Mouse (Mus musculus) ovary, adult 18-20 months (tissue): ENCODE data around the gene Sestd1.

Source experiments
- DNase-seq: peaks from one replicate; pipeline ENCODE4 v3.0.0; 2022; ENCODE audit warnings: low spot score, mixed read lengths

The Sestd1 gene

DNA sequence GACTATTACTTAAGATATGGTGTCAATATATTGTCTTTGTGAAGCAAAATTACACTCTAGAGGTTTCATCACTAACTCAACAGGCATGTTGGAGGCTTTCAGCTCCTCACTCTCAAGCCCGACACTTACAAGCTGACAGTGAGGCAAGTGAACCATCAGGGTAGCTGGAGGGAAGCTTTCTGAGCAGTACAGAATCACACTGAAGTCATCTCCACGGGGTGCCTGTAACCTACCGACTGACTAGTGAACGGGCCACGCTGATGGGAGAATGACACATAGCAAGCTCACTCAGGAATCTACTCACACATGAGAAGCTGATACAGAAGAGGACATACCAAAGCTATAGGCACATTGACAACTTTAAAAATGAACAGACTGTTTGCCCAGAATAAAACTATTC lies 67.5 kb downstream of the Sestd1 start:
- DNase-seq, result no peak

DNA sequence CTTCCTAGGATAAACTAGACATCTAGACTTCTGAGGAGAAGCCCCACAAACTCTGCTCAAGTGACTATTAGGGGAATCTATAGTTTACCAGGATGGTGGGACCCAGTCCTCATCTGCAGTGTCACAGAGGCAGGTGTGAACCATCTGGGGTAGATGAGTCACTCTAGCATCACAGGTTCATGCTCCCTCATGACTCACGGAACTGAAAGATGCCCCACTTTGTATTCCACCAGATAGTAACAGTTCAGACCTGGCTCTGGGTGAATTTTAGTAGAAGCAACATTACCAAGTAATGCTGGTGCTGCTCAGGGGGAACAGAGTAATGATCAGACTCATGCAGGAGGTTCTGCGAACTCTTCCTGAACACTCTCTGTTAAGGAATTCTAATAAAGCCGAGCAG lies 73.4 kb downstream of the Sestd1 start:
- no peak for DNase-seq

DNA sequence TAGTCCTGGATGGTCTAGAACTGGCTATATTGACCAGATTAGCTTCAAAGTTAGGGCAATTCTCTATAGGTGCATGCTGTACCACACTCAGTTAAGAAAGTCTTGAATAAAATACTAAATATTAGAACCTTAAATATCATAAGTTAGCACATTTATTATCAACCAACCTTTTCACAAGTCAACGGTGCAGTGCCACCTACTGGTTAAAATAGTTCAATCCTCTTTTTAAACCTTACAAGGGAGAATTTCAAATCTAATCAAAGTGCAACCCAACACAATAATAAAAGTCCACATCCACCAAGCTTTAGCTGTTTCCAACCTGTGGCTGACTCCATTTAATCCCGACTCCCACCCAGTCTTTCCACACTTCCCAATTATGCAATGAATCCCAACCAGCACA lies 76.5 kb downstream of the Sestd1 start:
- DNase-seq, result no peak

DNA sequence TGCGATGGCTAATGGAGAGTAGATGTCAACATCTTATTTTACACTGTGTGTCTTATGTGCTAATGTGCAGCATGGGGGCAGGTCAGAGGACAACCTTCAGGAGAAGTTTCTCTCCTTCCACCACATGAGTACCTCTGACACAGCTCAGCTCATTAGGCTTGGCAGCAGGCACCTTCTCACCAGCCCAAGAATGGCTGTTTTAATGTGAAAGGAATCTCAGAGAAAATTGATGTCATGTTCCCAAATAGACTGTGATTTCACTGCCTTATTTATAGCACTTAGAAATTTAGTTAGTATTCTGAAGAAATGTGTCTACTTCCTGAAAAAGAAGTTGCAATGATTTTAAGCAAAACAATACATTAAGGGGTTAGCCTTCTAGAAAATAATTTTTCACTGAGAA lies 78.5 kb downstream of the Sestd1 start:
- no peak for DNase-seq

DNA sequence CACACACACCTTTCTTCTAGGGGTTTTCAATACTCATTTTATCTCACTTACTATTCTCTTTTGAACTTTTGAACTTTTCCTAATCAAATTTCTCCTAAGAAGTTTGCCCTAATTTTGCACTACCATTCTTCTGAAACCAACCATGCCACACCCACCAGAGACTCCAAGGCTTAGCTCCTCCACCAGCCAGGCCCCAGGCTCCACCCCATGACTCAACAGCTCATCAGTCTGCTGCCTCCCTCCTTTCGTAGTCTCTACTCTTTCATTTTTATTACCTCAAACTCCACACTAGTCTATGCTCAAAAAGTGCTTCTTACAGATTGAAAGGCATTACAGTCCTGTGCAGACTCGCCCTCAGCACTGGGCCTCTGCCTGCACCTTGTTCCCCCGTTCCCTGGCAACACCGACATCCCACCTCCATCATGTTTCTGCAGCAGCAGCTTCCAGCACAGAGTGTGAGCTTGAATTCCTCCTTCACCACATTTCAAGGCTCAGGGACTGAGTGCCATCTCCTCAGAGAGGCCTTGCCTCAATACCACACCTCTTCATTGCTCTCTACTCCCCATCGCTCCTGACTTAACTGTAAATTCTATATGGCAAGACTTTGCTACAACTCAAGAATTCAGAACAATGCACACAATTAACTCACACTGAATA lies 79.3 kb downstream of the Sestd1 start:
- DNase-seq, result no peak

DNA sequence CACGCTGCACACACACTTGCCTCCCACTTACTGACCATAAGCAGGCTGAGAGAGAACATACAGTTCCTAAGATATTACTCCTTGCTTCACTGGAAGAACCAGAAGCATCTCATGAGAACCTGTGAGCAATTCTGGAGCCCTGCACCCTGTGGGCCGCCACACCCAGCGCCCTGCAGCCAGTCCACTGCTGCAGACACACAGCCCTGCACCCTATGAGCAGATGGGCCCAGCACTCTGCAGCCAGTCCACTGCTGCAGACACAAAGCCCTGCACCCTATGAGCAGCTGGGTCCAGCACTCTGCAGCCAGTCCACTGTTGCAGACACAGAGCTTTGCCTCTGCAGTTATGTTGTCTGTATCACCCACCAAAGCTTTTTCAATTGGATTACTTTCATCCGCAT lies 80.0 kb downstream of the Sestd1 start:
- no peak for DNase-seq

DNA sequence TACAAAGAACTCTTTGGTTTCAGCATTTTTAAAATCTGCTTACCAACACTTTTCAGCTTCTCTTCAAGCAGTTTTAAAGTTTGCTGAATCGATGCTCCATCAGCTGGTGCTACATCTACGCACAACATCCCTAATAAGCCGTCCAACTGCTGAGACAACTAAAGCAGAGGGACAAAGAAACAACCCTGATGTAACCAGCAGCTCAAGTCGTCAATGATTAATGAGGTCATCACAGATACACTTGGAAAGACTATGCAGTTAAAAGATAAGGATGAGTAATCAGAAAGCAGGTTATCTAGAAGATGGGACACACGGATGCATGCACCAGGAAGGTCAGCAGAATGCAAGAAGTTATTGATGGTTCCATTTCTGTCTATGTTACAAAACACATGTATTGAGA lies 82.1 kb downstream of the Sestd1 start:
- no peak for DNase-seq

DNA sequence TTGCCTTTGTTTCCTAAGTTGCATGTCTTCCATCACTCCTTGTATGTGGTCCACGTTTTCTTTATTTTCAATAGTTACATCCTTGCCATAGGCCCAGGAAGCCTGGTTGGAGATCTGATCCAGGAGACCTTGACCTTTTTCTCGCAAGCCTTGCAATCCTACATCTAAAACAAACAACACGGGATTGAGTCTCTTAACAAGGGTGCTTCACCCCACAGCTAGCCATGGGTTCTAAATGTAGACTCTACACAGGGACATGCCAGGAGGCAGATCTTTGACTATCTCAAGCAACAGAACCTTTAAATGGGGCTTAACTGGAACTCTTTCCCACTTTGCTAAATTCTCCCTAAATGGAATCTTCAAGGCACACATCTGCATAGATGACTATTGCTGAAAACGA lies 83.6 kb downstream of the Sestd1 start:
- no peak for DNase-seq

DNA sequence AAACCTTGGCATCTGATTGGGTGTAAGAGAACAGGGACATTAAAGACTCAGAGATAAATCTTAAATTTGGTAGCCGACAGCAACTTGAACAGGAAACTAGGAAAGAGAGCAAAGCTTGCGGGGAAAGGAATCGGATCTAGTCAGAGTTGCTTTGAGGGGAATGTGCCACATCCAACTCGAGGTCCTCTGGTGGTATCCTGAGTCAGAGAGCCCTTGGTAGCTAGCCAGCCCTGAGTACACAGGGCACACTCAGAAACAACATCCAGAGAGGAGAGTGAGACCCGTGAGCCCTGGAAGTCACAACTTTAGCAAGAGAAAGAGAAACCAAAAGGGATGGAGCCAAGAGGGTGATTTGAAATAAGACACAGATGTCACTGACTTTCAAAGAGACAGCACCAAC lies 85.3 kb downstream of the Sestd1 start:
- no peak for DNase-seq

DNA sequence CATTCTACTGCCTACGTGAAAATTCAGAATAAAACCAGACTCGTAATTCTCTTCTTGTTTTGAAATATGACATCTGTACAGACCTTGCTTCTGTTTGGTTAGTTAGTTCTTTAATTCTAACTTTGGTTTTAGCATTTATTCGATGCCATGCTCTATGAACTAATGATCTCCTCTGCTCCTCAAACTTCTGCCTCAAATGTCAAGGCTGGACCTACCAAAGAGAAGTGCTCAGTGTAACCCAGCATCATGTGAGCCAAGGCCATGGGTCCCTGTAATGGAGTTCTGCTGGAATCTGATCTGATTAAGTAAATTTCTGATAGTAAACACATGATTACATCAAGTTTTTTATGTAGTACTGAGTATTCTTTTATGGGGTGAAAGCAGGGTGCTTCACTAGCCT lies 88.6 kb downstream of the Sestd1 start:
- no peak for DNase-seq

DNA sequence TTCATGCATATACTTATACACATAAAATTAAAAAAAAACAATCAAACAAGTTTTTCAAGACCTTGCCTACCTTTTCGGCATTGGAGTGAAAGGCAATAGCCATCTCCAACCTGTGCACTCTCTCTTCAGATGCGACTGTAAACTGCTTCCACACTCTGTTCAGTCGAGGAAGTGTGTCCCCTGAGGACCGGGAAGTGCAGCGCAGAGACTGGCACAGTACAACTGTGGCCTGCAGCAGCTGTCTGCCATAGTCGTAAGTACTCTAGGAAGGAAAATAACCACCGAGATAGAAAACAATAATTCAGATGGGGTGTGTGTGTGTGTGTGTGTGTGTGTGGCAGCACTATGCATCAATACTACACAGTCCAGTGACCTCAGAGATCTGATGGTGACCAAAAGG lies 89.5 kb downstream of the Sestd1 start:
- no peak for DNase-seq

DNA sequence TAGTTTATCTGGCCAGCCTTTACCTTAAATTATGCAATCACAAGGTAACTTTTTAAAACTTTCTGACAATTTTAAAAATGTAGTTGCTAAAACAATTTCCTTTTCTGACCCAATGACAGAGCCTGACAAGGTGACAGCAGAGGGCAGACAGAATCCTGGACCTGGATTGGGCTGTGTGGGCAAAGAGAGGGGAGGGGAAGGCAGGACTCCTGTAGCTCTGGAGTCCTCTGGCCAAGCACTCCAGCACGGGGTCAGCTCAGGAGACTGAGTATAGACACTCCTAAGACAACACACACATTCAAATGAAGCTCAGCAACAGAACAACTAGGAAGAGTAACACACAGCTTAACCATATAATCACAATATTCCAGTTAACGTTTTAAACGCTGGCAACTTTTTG lies 90.1 kb downstream of the Sestd1 start:
- no peak for DNase-seq

DNA sequence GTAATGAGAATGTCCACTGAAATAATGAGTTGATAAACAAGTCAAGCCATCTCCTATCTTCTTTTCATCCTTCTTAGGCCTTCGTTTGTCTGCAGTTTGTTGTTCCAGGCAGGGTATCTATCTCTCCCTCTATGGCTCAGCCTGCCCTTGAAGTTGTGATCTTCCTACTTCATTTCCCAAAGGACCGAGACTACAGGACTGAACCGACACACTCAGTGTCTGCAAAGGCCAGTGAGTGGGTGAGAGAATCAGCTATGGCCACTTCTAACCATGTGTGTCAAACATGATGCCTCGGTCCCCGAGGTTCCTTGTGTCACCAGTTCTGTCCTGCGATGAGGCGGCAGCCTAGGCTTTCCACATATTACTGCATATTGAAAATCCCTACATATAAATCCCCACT lies 90.7 kb downstream of the Sestd1 start:
- no peak for DNase-seq

DNA sequence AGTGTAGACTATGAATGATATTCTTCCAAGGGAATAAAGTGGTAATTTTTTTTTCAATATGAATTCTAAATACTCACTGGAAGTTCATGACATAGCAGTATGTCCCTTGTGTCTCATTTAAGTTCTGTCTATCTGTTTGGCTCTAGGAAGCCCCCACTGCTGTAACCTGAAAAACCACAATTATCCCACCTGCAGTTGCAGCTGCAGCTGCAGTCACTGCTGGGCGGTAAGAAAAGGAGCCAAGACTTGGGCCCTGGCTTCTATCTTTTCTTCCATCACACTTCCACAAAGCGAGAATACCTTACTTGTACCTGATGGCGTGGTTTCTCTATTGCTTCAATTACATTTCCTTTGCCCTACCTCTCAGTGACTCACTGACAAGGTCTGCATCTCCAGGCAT lies 92.9 kb downstream of the Sestd1 start:
- DNase-seq, result no peak

DNA sequence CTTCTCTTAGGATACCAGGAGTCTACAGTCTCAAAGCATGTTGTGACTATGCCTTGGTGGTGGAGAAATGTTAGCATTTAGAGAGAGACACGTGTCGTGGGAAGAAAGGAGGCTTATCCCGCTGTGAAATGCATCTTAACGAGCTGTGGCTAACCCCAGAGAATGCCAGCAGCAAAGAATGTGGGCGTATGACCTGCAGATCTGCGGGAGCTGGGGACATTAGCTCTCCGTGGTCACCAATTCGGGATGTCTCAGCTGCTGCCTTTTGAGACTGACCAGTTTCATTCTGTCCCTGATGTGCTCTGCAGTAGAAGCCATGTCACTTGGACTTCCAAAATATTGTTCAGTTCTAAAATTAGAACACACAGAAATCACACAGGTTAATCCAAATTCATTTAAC lies 93.5 kb downstream of the Sestd1 start:
- DNase-seq, result no peak

DNA sequence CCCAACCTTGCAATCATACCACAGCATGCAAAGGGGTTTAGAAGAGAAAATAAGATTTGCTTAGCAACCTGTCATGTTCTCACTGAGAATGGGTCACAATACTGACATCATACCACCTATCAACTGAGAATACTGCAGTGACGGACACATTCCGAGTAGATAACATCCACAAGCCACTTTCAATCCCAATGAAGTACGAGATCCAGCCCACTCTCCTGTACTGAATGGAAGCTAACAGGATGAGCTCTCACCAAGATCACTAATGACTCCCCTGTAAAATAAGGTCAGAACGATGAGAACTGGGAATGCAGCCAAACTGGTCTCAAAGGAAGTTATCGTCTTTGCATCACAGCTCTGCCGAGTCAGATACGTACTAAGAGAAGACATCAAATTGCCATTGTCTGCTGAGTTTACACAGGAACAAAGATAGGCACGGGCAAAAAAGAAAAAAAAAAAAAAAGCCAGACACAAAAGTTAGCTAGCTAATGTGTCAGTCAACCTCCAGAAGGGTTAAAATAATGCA lies 96.3 kb downstream of the Sestd1 start:
- no peak for DNase-seq

DNA sequence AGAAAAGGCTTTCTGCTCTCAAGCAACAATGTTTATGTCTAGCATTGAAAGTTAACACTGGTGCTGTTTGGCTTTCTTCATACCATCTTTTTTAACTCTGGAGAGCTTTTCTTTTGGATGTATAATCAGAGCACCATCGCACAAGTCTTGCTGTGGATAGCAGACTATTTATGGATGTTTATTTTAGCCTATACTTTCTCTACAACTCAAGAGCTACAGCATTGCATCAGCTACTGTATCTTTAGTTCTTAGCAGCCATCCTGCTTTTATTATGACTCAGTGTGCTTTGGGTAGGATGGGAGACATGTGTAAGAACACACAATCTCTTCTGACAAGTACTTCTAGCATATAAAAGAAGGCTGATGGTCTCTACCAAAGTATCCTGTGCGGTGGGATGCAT lies 96.7 kb downstream of the Sestd1 start:
- no peak for DNase-seq

DNA sequence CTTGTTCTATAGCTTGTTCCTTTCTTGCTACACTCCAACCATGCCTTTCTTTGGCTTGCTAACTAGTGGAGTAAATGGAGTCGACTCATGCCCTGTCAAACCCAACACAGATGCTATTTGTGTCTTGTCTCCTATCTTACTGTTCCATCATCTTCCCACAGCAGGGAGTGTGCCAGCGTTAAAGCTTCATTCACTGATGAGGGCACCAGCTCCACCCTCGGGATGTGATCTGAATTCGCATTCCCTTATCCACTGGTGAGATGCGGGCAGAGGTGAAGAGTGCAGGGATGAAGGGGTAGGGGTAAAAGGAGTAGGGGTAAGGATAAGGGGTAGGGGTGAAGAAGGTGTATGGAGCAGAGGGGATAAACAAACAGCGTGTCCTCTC lies 97.4 kb downstream of the Sestd1 start:
- DNase-seq, result no peak

DNA sequence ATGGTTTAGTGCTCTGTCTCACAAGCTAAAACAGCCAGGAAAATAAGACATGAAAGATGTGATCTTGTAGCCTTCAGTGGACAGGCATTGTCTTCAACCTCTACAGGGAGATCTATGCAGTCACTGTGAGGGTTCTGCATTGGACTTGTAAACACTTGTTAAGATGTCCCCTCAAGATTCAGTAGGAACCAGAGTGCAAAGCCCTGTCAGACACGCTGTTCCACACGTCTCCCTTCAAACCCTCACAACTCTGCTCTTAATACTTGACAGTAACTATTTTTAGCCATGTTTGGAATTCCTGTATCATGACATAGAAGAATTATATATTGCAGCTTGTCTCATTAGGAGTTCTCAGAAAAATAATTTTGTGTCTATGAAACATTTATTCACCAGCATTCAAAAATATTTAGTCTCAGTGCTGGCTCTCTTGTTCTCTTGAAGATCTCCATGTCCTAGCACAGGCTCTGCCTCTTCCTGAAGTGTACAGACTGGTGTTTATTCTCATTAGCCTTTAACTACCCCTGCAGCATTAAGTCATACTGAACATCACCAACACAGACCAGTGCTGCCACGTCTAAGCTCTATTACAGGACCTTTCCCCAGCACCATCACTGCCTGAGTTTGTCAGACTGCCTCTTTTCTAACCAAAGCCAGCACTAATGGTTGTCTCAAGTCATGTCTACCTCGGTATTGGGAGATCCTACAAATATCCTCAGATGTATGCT lies 98.0 kb downstream of the Sestd1 start:
- DNase-seq, result no peak

DNA sequence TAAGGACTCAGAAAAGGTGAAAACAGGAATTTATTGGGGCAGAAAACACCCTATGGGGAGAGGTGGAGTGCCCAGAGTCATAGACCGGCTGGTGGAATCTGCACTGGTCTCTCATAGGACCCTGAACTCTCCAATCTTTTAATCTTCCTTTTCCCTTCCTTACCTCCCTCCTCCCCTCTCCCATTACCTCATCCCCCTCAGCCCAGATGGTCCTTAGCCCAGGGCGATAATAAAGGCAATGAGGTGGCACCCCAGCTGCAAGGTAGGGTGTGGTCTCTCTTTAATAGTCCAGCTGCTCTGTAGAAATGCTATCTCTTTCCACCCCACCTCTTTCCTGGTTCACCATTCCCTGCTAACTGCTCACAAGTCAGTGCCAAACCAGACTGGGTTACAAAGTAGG lies 102.9 kb downstream of the Sestd1 start:
- DNase-seq, result no peak

DNA sequence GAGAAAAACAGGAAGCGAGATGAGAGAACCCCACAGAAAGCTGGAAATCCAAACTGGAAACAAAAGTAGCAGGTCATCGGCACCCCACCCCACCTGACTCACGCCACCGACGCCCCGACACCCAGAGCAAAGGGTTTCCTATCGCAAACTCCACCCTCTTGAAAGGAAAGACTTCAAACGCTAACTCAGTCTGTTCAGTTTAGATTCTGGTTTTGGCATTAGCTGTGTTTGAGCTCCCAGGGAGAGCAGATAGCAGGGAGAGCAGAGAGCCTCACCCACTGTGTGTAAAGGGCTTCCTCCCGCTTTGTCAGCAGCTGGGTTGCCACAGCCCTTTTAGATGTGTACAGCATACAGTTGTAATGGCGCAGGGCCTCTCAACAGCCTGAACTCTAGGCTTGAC lies 104.0 kb downstream of the Sestd1 start:
- no peak for DNase-seq

DNA sequence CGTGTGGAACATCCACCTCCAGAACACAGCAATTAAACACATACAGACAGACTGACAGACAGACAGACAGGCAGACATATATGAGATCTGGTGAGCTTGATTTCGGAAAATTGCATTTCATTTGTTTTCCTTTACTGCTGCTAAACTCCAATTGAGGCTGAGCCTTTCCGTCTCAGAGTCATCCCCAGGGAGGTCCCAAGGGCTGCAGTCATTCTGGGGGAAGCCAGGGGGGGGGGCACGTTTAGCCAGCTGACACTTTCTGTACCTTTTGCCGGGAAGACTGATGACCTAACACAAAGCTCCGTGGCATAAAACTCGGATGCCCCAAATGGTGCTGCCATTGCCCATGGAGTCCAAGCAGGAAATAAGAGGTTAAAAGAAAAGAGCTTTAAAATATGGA lies 105.0 kb downstream of the Sestd1 start:
- DNase-seq, result no peak

DNA sequence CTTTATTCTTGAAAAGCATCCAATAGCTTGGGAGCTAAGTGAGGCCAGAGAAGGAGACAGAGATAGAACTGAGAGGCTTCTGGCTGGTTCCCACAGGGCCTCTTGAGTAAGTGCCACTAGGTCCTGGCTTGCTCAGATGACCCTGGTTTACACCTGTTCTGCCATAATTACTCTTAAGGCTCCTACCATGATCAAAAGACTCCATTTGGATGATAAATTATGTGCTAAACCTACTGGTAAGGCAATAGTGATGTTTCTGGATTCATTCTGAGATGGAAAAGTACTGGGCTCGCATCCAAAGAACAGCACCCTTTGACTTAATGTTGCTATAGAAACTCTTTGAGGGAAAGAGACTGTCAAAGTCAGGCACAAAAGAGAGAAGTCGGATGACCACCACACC lies 106.1 kb downstream of the Sestd1 start:
- no peak for DNase-seq

DNA sequence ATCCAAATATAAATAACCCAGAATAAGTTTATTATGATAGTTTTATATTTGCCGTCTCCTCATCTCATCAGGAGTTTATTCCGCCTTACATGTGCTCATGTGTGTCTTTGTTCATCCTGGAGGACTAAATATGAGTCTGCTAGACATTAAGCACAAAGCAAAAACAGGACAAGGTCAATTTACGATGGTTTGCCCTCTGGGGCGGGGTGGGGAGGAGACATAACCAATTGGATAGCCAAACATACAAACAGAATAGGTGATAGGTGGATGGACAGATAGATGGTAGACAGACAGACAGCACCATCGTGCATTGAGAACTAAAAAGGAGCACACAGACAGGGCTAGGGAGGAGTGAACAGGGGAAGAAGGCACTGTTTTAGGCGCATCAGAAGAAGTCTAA lies 106.6 kb downstream of the Sestd1 start:
- DNase-seq, result no peak
